Mouse (Mus musculus): Measurements from ENCODE around the gene Slc47a1.

Gene Slc47a1

DNA sequence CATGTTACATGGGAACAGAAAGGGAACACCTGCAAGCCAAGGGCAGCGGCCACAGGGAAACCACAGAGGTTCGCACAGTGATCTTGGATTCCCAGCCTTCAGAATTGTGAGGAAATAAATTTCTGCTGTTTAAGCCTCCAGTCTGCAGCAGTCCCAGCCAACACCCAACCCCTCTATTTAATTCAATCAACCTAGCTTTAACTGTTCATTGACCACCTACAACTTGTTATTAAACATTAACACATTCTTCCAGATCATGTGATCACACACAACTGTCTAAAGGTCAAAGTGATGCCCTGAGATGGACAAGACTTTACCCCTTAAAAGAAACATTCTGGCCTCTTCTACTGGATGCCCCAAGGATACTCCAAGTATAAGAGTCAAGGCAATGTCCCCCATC lies 9.5 kb downstream of the Slc47a1 start:
- DNase-seq: peak in 1 of 2 experiments; percentile 81

DNA sequence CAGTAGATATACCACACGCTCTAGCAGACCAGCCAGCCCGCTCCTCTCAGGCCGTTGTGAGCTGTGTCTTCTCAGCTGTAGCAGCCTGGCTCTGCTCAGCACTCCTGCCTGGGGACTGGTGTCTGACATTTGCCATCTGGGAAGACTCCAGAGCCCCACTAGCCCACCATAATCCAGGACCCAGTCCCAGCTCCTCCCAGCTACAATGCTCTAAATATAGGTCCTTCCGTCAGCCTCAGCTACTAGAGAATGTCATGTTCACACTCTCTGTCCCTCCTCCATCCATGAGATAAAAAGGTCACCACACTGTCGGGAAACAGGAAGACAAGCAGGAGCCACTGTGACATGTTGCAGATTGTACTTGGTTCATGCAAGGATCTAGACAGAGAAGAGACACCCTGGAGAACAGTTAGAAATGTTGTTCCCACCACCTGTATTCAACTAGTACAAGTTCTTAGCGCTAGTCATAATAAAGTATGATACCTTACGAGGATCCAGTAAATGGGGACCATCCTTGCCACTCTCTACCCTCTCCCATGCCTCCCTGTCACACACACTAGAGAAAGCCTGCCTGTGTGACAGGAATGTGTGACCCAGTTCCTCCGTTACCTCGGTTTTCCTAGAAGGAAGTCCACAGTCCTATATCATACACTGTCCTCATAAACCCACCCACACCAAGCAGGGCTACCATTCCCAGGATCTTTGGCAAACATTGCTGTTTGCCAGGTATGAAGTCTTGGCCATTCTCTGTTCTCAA lies 11.4 kb downstream of the Slc47a1 start:
- no peak for DNase-seq

GRCm38 (mm10) chr11:61365938-61366337 lies 12.2 kb downstream of the Slc47a1 start:
- DNase-seq: no peak

DNA sequence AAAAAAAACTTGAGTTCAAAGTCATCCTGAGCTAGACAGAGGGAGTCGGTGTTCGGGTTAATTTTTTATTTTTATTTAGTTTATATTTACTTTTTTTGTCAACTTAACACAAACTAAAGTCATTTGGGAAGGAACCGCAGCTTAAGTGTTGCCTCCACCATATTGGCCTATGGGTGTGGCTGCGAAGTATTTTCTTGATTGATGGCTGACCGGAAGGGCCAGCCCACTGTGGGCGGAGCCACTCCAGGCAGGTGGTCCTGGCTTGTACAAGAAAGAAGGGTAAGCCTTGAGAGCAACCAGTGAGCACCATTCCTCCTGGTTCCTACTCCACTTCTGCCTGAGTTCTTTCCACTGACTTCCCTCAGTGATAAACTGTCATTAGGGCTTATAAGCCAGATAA lies 14.0 kb downstream of the Slc47a1 start:
- DNase-seq: peak in 1 of 2 experiments; percentile 54

- DNase-seq: no peak
These were observed 16.5 kb downstream of the Slc47a1 start for GRCm38 (mm10) chr11:61361515-61362190.

DNA sequence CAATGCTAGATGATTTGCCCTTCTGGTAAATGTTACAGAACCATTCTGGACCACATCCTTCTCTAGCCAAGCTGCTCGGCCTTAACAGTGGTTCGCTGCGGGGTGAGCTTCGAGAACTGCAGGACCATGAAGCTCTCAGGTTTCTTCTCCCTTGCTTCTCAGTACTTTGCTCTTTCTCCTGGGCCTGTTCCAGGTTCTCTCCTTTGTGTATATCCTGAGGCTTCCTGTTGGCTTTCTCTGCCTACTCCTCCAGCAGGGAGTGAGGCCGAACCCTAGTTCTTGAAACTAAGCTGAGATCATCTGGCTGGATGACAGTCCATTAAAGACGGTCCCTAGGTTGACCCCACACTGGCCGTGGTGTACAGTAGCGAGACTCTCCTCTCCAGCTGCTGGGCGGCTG lies 21.5 kb downstream of the Slc47a1 start:
- DNase-seq: peak; percentile 61 to 76

DNA sequence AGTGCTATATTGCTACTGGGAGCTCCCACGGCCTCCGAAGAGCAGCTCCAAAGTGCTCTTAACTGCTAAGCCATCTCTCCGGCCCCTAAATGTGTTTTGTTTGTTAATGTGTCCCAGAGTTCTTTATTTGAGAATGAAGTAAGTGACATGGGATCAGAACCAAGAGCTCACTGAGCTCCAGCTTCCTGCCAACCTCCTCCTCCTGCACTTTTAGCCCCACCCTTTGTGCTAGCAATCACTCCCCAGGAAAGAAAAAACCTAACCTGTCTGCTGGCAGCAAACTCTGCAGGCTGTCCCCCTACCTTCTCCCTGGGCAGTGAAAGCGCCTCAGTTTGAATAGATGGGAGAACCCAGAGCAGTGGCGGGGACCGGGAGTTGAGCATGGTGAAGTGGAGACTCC lies 22.0 kb downstream of the Slc47a1 start:
- peak in 1 of 2 experiments; percentile 59 for DNase-seq

DNA sequence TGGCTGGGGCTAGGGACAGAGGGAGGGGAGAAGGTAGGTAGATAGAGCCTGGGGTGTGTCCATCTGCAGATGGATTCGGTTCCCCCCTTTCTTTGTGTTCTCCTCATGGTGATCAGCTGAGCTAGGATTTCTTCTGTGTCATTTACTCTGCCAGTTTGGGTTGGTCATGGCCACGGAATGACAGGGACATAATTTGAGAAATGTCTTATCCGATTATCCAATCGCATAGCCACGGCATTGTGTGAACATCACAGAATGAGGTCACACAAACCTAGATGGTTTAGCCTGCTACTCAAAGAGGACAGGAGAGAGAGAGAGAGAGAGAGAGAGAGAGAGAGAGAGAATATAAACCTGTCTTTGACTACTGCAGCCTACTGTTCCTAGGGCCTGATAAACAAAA lies 22.8 kb downstream of the Slc47a1 start:
- no peak for DNase-seq

DNA sequence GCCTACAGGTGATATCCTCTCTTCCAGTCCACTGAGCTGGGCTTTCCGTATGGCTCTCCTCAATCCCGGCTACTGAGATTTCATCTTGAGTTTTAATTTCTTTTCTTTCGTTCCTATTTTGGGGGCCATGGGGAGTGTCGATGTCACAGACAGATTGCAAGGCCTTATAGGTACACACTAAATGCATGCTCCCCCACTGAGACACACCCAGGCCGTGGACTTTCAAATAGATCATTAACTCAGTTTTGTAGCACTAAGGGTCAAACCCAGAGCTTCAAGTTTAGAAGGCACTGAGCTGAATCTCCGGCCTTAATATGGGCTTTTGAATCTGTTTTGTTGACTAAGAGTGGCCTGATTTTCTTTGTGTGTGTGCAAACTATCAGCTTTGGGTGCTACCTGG lies 23.8 kb downstream of the Slc47a1 start:
- peak; percentile 64 to 83 for DNase-seq

DNA sequence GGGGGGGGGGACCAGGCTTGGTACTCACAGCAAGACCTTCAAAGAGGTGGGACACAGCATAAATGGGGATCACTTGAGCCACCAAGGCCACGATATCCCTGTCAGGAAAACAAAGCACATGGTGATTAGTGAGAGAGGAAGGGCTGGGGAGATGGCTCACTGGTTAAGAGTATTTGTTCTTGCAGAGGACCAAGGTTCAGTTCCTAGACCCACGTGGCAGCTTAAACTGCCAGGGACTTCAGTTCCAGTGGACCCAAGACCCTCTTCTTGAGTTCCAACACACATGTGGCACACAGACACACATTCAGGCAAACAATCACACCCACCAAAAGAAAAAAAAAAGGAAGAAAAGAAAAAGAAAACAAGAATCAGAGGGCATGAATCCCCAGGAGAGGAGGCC lies 25.1 kb downstream of the Slc47a1 start:
- peak in 1 of 2 experiments; percentile 49 for DNase-seq

GRCm38 (mm10) chr11:61352138-61352651 lies 25.9 kb downstream of the Slc47a1 start:
- no peak for DNase-seq

DNA sequence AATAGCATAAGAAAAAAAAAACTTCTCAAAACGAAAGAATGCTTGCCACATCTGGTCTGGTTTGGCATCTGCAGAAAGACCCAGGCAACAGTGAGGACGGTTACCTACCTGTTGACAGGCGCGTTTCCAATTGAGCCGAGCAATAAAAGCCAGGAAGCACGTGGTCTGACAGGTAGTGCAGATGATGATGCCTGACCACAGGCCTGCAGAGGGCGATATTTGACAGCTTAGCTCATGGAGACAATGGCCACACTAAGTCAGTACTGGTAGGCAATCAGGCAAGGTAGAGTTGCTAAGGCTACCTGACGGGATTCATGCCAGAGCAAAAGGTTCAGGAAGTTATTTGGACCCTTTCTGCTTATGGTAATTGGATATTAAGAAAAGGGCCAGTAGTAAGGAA lies 28.8 kb downstream of the Slc47a1 start:
- DNase-seq: peak; percentile 92 to 93

GRCm38 (mm10) chr11:61346133-61346532 lies 32.0 kb downstream of the Slc47a1 start:
- no peak for DNase-seq

DNA sequence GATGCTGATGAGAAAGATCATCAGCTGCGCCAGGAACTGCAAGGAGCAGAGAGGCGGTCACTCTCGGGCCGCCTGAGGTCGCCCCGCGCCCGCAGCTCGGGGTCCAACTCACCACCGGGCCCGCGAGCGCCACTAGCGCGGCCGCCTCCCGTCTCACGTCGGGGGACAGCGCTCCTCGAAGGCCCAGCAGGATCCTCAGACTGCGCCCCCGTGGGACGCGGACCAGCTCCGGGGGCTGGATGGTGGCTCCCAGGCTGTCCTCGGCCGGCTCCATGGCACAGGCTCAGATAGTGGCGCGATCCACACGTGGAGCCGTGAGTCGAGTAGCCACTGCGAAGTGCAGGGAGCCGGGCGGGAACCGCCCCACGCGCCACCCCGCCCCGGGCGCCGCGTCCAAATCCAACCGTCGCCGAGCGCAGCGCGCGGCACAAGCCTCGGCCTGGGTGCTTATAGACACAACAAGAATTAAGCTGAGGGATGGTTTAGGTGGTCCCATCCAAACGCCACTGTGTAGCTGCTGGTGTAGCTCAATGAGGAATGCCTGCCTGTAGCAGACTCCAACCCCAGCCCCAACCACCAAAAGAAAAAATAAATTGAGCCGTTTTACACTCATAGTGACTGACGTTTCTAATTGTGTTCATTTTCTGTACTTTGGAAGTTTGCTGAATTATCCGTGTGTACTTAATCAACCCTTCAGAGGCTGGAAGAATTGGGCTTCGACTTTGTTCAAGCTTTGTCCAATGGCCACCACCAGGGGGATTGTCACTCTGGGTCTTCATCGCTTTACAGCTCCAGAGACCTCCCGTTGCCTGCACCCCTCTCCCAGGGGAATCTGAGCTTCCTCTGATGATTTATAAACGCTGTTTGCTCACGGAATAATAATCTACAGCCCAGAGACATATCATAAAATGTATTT lies 35.4 kb downstream of the Slc47a1 start, which contains the start of gene Slc47a2:
Gene Slc47a2 (minus strand): TSS at position 356 of the 916 bp plus-strand sequence.
- peak; percentile 49 to 64 for DNase-seq

- no peak for DNase-seq
These were observed 36.2 kb downstream of the Slc47a1 start for GRCm38 (mm10) chr11:61341971-61342370.

DNA sequence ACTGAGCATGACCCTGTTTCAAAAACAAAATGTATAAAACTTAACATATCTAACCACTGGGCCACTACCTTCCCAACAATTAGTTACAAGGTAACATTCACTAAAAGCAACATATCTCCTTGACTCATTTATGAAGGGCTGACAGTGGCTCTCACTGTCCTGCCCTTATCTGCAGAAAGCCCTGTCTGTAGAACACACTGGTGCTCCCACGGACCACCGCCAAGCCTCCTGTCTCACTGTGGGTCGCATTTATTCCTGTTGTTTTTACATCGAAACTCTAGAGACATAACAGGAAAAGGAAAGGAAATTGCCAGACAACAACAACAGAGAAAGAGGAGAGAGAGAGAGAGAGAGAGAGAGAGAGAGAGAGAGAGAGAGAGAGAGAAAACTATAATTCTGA lies 36.9 kb downstream of the Slc47a1 start:
- DNase-seq: no peak

DNA sequence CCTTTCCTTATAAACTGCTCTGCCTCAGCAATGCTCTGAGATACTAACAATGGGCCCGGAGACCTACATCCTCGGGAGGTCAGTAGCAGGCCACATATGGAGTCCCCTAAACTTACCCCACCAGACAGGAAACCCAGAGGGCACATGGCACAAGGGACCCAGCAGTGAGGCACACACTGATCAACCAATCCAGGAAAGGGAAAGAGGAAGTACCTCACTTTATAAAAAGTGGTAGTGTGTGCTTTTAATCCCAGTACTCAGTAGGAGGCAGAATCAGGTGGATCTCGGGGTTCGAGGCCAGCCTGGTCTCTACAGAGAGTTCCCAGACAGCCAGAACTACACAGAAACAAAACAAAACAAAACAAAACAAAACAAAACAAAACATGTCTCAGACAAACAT lies 37.8 kb downstream of the Slc47a1 start:
- no peak for DNase-seq

DNA sequence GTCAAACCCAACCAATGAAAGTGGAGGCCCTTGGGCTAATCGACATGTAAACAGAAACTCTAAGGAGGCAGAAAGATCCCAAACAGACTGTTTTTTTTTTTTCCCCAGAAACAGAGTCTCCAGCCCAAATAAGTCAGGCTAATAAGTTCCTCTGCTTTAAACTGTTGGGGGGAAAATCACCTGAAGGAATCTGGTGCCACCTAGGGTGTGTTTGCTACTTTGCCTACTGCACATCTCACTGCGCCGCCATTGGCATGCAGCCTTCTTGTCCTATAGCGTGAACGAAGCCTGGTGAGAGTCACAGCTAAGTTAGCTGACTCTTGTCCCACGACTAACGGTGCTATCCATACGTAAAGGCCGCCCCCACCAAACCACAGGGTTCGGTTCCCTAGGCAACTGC lies 40.6 kb downstream of the Slc47a1 start:
- peak in 1 of 2 experiments; percentile 55 for DNase-seq

GRCm38 (mm10) chr11:61320904-61321687 lies 57.0 kb downstream of the Slc47a1 start:
- no peak for DNase-seq

DNA sequence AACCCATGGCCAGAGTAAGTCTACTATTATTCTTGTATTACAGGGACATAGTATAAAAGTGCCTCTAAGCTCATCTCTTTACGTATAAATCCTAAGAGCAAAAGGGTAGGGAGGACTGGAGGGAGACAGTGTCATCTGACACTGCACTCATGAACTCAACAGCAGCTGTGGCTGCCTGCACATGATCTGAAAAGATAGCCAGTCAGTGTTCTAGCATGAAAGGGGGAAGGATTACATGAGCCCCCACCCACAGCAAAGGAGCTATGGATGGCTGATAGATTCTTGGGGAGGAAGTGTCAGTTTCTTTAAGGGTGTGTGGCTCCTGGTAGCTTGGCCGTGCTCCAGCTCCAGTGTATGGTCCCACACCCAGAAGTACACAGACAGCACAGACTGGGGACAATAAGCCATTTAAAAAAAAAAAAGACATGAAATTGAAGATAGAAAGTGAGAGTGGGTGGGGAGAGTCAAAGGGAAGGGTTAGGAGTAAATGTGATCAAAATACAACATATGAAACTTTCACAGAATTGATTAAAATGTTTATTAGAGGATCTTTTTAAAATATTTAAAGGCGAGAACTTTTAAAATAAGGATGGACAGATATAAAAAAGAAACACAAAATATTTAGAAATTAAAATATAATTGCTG lies 58.1 kb downstream of the Slc47a1 start:
- DNase-seq: no peak

DNA sequence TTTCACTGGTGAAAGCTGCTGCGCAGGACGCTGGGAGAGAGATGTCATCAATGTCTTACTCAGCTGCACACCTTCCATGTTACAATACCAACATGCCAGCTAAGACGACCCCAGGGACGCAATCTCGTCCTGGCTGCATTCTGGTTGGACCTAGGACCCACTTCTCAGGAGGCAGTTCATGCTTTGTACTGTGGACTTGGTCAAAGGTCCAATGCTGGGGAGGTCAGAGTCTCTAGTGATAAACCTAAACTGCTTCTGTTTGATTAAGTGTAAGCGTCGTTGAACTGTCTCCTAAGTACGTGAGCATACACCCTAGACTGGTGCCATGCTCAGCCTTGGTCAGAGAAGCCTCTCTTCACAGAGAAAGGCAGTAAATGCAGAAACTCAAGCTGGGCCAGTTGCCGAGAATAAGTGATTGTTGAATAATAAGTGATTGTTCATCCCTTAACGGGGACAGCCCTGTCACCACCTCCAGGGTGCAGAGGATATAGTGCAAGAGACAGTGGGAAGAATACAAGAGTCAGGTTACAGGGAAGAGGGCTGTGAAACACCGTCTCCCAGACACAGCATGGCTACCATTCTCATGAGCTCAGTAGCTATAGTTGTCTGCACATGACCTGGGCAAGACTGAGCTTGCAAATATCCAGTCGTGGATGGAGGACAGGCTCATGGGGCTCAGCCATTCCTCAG lies 58.8 kb downstream of the Slc47a1 start:
- DNase-seq: peak; percentile 45 to 58

Measured in kidney, postnatal 36 days (tissue).